ENCODE assay signal across 8 mouse cellular contexts in the genomic region with DNA sequence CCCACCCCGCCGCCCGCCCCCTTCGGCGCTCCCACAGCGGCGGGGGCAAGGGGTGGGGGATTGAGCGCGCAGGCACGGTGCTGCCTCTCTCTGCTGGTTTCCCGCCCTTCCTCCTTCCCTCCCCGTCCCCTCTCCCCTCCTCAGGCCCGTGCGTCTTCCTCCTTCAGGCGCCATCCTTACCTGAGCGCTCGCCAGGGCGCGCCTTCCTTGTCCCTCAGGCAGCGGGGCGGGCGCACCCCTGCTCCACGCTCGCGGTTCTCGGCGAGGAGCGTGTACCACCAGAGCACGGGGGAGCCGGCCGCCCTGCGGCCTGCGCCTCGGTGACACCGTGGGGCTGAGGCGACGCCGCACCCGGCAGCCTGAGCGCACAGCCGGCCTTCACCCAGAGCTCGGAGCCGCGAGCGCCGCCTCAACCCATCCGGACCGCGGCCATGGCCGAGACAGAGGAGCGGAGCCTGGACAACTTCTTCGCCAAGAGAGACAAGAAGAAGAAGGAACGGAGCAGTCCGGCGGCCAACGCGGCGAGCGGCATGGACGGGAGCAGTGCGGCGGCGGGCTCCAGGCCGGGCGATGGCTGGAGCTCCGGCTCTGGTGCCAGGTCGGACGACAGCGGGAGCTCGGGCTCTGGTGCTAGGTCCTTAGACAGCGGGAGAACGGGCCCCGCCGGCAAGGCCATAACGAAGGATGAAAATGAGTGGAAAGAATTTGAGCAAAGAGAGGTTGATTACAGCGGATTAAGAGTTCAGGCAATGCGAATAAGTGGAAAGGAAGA. TPM values are rescaled to one million over a fixed set of nuclear protein-coding genes. Genes with fewer than 3 reads are reported as not detected.
DNase-seq lines count a peak whose midpoint lies in the region; ATAC-seq lines count a peak whose summit lies in the region.

No protein-coding gene starts in this region.

- H3K4me2 ChIP-seq in hindbrain, embryonic 16.5 days (ENCODE audit: low read length): peak overlapping the region; percentile 51
- H3K4me2 ChIP-seq in midbrain, embryonic 15.5 days: peak overlapping the region; percentile 24

- peak overlapping the region; percentile 40 for H3K4me3 ChIP-seq in erythroblast, embryonic 14.5 days (replicated peaks)
- peak overlapping the region; percentile 38 for H3K4me3 ChIP-seq in hindbrain, embryonic 16.5 days (ENCODE audit: low read length)
- peak overlapping the region; percentile 22 for H3K4me3 ChIP-seq in midbrain, embryonic 15.5 days

- no peaks in the 10 kb centered on the region for H3K36me3 ChIP-seq in erythroblast, embryonic 14.5 days (ENCODE audit: control insufficient read depth)
- H3K36me3 ChIP-seq in hindbrain, embryonic 16.5 days (ENCODE audit: control insufficient read depth, insufficient read depth, low read length): no peaks in the 10 kb centered on the region
- no peaks in the 10 kb centered on the region for H3K36me3 ChIP-seq in midbrain, embryonic 15.5 days (replicated peaks)

- H3K27me3 ChIP-seq in erythroblast, embryonic 14.5 days (ENCODE audit: control insufficient read depth): no peaks in the 10 kb centered on the region
- no peaks in the 10 kb centered on the region for H3K27me3 ChIP-seq in hindbrain, embryonic 16.5 days (replicated peaks; ENCODE audit: control insufficient read depth, insufficient read depth, low read length)
- H3K27me3 ChIP-seq in midbrain, embryonic 15.5 days (replicated peaks): no peaks in the 10 kb centered on the region

- H3K27ac ChIP-seq in hindbrain, embryonic 16.5 days (ENCODE audit: low read depth, low read length): no peak overlapping the region
- no peak overlapping the region for H3K27ac ChIP-seq in midbrain, embryonic 15.5 days

- WGBS in hindbrain, embryonic 16.5 days: 11% methylated on average over 74 of the region's 77 CpGs
- WGBS in midbrain, embryonic 15.5 days: 11% methylated on average over 77 of the region's 77 CpGs

- peak; percentile 92 for DNase-seq in ZHBTc4 (ENCODE audit: low read depth, low spot score)
- DNase-seq in urinary bladder, postnatal 14 days (ENCODE audit: low spot score): no peak
- no peak for DNase-seq in right cerebral cortex, adult 18-20 months

- no peaks in the 10 kb centered on the region for H3K4me1 ChIP-seq in erythroblast, embryonic 14.5 days (ENCODE audit: control insufficient read depth)
- no peaks in the 10 kb centered on the region for H3K4me1 ChIP-seq in hindbrain, embryonic 16.5 days (ENCODE audit: control insufficient read depth, insufficient read depth, low read depth, low read length)
- no peaks in the 10 kb centered on the region for H3K4me1 ChIP-seq in midbrain, embryonic 15.5 days

- peaks cover 3% of the 10 kb centered on the region for H3K9me3 ChIP-seq in erythroblast, embryonic 14.5 days (ENCODE audit: control insufficient read depth, low read length)
- H3K9me3 ChIP-seq in hindbrain, embryonic 16.5 days (ENCODE audit: control insufficient read depth, low read length): peaks cover 15% of the 10 kb centered on the region
- peaks cover 27% of the 10 kb centered on the region; the same call in 1 of the 2 replicates for H3K9me3 ChIP-seq in midbrain, embryonic 15.5 days

- peak overlapping the region; percentile 41; the same call in 1 of the 2 replicates for H3K9ac ChIP-seq in hindbrain, embryonic 16.5 days (ENCODE audit: low read depth, low read length)
- no peak overlapping the region for H3K9ac ChIP-seq in midbrain, embryonic 15.5 days

- no peak for ATAC-seq in erythroblast, adult 5-6 weeks (replicated peaks; ENCODE audit: low FRiP score, poor library complexity, severe bottlenecking)
- ATAC-seq in hindbrain, embryonic 16.5 days: peak; percentile 80
- ATAC-seq in midbrain, embryonic 15.5 days (replicated peaks): peak; percentile 69
- ATAC-seq in granulocyte monocyte progenitor cell, adult 5-6 weeks (replicated peaks; ENCODE audit: poor library complexity, severe bottlenecking): no peak; the same call in 1 of the 2 replicates

RNA-seq across cellular contexts. Expression of gene Gm21411, which starts 23.1 kb away (rescaled TPM):
- not detected in 2 replicates for polyA plus RNA-seq in erythroblast, embryonic 14.5 days (2012)
- not detected in 2 replicates for total RNA-seq in erythroblast, adult 5-6 weeks (2015; ENCODE audit: low replicate concordance)
- not detected in 2 replicates for total RNA-seq in erythroblast, adult 5-6 weeks (2017; ENCODE audit: low replicate concordance)
- polyA plus RNA-seq in hindbrain, embryonic 16.5 days (2015; fragmentation: Nextera tagmentation; extraction: Ambion mirVana): not detected in 2 replicates
- polyA plus RNA-seq in midbrain, embryonic 15.5 days (2015; fragmentation: Nextera tagmentation; extraction: Ambion mirVana): not detected in 2 replicates
- not detected in 2 replicates for total RNA-seq in granulocyte monocyte progenitor cell, adult 5-6 weeks (2014; fragmentation: Nextera tagmentation)
- total RNA-seq in granulocyte monocyte progenitor cell, adult 5-6 weeks (2017): not detected in 2 replicates

RNA-seq across cellular contexts. Expression of gene Zfp989, which starts 39.3 kb away (rescaled TPM):
- polyA plus RNA-seq in erythroblast, embryonic 14.5 days (2012): 0.03 TPM in 1 of 2 replicates, not detected in the other
- not detected in 2 replicates for total RNA-seq in erythroblast, adult 5-6 weeks (2015; ENCODE audit: low replicate concordance)
- total RNA-seq in erythroblast, adult 5-6 weeks (2017; ENCODE audit: low replicate concordance): not detected in 2 replicates
- 0.12 and 0.14 TPM in 2 replicates for polyA plus RNA-seq in hindbrain, embryonic 16.5 days (2015; fragmentation: Nextera tagmentation; extraction: Ambion mirVana)
- polyA plus RNA-seq in midbrain, embryonic 15.5 days (2015; fragmentation: Nextera tagmentation; extraction: Ambion mirVana): 0.15 TPM in 1 of 2 replicates, not detected in the other
- total RNA-seq in granulocyte monocyte progenitor cell, adult 5-6 weeks (2014; fragmentation: Nextera tagmentation): 0.77 TPM in 1 of 2 replicates, not detected in the other
- total RNA-seq in granulocyte monocyte progenitor cell, adult 5-6 weeks (2017): 0.21 TPM in 1 of 2 replicates, not detected in the other

Comparison
In these comparisons a context has a peak if more than half of its experiments do, and no peak if none do; other contexts are left out.
1. ATAC-seq: peak in hindbrain, embryonic 16.5 days (single experiment) and midbrain, embryonic 15.5 days (single experiment); none in erythroblast, adult 5-6 weeks (single experiment) and granulocyte monocyte progenitor cell, adult 5-6 weeks (single experiment).
2. Peak in every context shown above with its lines, with median percentiles within 50 percentile points of each other: H3K4me3 ChIP-seq.